Mouse (Mus musculus) gastrocnemius, postnatal 14 days (tissue): Measurements from ENCODE around the gene Nab1. TPM values are rescaled to one million over a fixed set of nuclear protein-coding genes. Genes with fewer than 3 reads are reported as not detected.

ENCODE experiments used
- DNase-seq: peaks from one replicate; pipeline ENCODE4 v3.0.0; 2021; ENCODE audit warnings: mixed read lengths
- intact Hi-C: fragments of 180-260 bp; cut with DNase I; formaldehyde crosslinking; loops from one replicate; pipeline ENCODE4 v1.15.1; 2025; ENCODE audit warnings: low total_unique reads
- total RNA-seq, 2 experiments: library from RNA; stranded (reverse); gene quantifications; 2 replicates each; pipeline ENCODE4 v1.2.3; 2021

The Nab1 gene
- total RNA-seq, 2 experiments from 2014 or later: 12.7 to 15.7 TPM

DNA sequence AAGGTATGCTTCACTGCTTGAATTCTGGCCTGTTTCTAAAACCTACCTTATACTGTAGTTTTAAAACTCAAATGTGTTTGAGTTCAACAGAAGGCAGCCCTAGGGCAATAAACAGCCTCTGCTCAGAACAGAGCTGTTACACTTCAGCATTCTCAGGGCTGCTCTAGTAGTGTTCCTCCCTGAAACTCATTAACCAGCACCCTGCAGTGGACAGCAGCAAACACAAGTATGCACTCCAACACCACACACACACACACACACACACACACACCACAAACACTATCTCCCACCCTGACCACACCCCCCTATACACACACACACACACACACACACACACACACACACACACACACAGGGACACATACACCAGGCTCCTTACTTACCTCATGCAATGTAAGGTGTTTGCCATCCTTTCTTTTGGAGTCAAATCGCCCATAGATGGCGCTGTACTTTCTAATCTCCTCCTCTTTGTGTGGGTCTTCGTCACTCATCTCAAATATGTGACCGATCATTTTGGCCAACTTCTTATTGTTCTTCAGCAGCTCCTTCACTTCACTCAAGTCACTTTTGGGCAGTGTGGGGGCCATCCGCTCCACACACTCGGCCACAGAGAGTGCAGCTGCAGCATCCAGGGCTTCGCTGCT, 10.8 kb downstream of the Nab1 start:
- no peak for DNase-seq
- intact Hi-C loops: no loop called here

GRCm38 (mm10) chr1:52484980-52485379, 15.5 kb downstream of the Nab1 start:
- intact Hi-C loops: no loop called here
- no peak for DNase-seq

DNA sequence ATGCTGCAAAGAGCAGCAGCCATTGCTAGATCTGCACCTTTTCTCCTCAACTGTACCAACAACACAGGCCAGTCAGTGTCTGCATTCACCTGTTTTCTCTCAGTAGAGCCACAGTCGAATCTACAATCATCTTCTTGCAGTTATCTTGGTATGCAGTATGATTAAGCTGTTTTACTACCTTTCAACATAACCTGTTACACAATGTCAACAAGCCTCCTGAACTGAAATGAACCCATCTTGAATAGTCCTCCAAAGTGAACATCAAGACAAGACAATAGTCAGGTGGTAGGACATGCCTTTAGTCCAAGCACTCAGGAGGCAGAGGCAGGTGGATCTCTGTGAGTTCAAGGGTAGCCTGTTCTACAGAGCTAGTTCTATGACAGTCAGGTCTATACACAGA, 26.2 kb downstream of the Nab1 start:
- intact Hi-C loops: no loop called here
- no peak for DNase-seq

DNA sequence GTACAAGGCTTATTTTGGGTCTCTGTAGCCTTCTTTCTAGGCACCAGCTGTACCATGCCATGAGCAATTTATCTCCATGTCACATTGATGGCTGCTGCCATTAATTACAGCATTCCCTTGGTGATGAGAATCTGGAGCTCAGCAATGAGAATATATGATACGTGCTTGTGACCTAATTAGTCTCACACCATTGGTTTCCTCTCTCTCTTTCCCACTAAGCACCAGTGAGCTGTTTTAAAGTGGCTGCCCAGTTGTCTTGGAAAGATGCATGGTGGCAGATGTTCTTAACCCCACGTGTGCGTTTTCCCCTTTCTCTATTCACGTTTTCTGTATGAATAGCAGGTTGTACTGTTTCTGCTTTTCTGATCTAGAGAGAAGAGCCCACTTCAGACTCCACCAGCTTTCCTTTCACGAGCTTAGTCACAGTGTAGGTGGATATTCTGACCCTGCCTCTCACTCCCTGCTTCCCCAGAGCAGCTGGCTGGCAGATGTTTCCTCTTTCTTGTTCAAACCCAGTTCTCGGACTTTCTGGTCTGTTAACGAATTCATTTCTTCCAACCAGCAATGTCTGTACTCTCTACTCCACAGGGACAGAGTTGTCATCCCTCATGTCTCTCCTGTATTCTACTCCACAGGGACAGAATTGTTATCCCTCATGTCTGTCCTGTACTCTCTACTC, 29.5 kb downstream of the Nab1 start:
- intact Hi-C loops: no loop called here
- no peak for DNase-seq

DNA sequence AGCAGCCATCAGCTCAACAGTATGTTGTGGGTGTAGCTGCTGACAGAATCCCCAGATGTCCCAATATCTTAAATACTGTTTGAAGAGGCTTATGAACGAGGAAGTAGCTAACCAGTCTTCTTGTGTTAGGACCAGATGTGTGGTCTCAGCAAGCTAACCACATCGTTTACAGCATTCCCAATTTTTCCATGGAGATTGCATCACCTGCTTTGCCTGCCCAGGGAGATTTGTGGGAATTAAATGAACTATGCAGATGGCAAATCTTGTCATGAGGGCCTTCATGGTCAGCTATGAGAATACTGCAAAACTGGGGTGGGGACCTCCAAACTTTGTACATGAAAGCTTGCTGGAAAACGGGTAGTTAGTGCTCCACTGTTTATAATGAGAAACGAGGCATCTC, 30.2 kb downstream of the Nab1 start:
- no peak for DNase-seq

DNA sequence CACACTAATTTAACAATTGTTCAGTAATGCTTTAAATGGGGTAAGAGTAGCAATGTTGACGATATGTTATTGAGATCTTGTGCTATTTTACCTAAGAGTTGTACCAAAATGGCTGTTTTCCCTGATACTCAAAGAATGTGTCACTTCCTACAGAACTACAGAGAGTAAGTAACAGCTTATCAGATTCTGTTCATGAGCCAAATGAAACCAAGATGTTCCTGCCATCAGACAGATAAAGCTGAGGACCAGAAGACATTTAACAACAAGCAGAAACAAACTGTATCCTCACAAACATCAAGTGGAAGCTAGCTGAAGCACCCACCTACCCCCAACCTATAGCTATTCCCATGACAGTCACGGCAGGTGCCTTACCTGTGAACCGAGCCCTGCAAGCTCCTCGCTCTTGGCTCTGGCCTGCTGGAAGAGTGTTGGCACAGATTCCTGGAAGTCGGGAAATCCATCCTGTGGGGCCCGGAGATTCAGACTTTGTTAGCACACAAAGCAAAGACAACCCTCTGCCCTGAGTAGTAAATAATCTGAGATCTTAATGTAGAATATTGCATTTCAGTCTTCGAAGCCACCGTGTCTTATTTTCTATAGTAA, 33.9 kb downstream of the Nab1 start:
- no peak for DNase-seq
- intact Hi-C loops: no loop called here

More for the DNA sequence above, 30.2 kb downstream of the Nab1 start:
- intact Hi-C loops: no loop called here

GRCm38 (mm10) chr1:52465830-52466229, 34.6 kb downstream of the Nab1 start:
- intact Hi-C loops: no loop called here
- DNase-seq: no peak

DNA sequence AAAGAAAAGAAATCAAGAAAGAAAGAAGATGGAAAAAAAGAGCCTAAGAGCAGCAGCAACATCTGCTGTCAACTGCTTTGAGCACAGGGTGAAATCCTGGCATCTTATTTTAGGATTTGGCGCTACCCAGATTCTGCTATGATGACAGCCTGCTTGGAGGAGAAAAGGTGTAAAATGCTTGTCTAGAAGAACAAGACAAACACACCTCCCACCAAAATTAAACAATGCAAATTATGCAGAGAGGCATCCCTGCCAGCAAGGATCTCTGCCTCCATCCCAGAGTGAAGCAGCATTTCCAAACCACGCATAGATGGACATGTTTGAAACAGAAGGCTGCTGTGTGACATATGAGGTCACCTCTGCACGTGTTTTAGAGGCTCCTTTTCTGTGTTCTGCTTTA, 35.2 kb downstream of the Nab1 start:
- intact Hi-C loops: no loop called here
- no peak for DNase-seq

DNA sequence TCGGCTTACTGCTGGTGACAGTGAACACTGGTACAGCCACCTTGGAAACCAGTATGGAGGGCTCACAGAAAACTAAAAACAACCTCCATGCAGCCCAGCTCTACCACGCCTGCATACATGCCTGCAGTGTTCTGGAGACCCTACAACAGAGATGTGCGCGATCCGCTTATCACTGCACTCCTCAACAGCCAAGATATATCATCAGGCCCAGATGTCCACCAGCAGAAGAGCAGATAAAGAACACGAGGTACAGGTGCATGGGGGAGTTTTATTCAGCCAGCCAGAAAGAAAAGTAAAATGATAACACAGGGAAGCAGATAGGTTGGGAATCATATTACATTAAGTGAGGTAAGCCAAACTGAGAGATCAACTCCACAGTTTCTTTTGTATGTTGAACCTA, 37.2 kb downstream of the Nab1 start:
- intact Hi-C loops: no loop called here
- DNase-seq: no peak

GRCm38 (mm10) chr1:52456571-52456970, 43.9 kb downstream of the Nab1 start:
- DNase-seq: no peak
- intact Hi-C loops: no loop called here

- peak; percentile 12 for DNase-seq
Measured at GRCm38 (mm10) chr1:52454509-52455001, 45.9 kb downstream of the Nab1 start.

GRCm38 (mm10) chr1:52451360-52451759, 49.1 kb downstream of the Nab1 start:
- no peak for DNase-seq

More at GRCm38 (mm10) chr1:52454509-52455001, 45.9 kb downstream of the Nab1 start:
- intact Hi-C loops: no loop called here

GRCm38 (mm10) chr1:52435856-52436255, 64.6 kb downstream of the Nab1 start:
- intact Hi-C loops: no loop called here
- no peak for DNase-seq

More at GRCm38 (mm10) chr1:52451360-52451759, 49.1 kb downstream of the Nab1 start:
- intact Hi-C loops: no loop called here

GRCm38 (mm10) chr1:52434085-52434484, 66.4 kb downstream of the Nab1 start:
- no peak for DNase-seq
- intact Hi-C loops: no loop called here

GRCm38 (mm10) chr1:52431806-52432205, 68.7 kb downstream of the Nab1 start:
- intact Hi-C loops: no loop called here
- no peak for DNase-seq

DNA sequence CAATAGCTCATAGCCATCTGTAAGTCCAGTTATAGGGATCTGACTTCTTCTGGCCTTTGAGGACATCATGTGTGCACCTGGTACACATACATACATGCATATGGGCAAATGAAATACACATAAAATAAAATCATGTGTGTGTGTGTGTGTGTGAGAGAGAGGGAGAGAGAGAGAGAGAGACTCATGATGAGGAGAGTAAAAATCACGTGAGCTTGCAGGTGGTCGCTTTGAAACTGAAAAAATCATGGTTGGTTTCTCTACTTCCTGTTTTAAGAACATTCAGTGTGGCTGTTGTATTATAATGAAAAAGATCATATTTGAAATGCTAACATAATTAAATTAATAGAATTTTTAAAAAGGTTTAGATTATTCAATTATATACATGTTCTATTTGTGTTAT, 69.9 kb downstream of the Nab1 start:
- DNase-seq: no peak
- intact Hi-C loops: no loop called here

- DNase-seq: no peak
- intact Hi-C loops: no loop called here
Measured at GRCm38 (mm10) chr1:52430116-52430515, 70.4 kb downstream of the Nab1 start.

DNA sequence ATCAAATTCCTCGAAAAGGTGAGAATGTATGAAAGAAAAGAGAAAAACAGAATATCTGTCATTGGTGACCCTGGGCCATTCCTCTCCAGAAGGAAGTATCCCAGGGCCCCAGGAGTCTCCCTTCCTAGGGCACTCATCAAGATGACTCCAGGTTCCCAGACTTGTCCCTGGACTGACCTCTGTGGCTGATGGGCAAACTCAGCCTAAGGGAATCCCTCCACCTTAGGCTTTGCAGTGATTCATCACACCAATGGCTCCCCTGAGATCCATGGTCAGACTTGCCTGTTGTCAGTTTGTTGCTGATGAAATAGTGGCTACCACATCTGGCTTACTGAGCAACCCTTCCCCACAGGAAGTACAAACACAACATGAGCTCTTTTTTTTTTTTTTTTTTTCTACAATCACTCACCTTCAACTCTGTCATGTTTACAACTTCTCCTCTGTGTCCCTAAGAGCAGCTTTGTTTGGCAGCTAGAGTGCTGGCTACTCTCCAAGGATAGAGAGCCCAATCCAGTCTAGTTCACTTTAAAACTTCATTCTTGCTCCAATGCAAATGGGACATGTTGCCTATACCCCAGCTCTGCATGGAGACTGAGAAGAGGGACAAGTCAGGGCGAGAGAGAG, 72.5 kb downstream of the Nab1 start:
- no peak for DNase-seq
- intact Hi-C loops: no loop called here

DNA sequence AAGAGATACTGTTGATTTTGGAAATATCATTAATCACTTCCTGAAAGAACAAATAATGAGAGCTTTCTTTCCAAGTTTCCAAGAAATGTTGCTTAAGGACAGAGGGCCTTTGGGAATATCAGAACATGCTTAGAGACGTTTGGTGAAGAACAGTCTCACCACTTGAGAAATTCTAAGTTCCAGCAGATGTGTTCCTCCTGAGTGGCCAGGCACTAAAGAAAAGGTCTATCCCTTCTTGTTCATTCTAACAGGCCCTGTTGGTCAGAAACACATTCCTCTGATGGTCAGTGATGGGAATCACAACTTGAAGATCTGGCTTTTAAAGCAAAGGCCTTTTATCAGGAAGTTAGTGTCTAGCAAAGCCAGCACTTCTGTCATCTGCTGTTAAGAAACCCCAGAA, 76.6 kb downstream of the Nab1 start:
- intact Hi-C loops: no loop called here
- DNase-seq: no peak

- DNase-seq: no peak
- intact Hi-C loops: no loop called here
Measured at GRCm38 (mm10) chr1:52423057-52423456, 77.4 kb downstream of the Nab1 start.
